Mouse (Mus musculus) CH12.LX (cell line): Measurements from ENCODE around the gene Ttyh2. TPM values are rescaled to one million over a fixed set of nuclear protein-coding genes. Genes with fewer than 3 reads are reported as not detected.

Experiments
- DNase-seq: peaks from one replicate; pipeline ENCODE4 v3.0.0-alpha.2; 2013; ENCODE audit errors: extremely low read depth
- H3K27ac ChIP-seq: 2 replicates; pipeline ENCODE4 v1.5.1; 2012; ENCODE audit warnings: low read depth, mild to moderate bottlenecking, control low read depth, moderate library complexity; ENCODE audit not compliant: insufficient read depth
- H3K27me3 ChIP-seq: replicated peaks from 2 replicates; pipeline ENCODE3; 2012; ENCODE audit warnings: inconsistent platforms
- H3K36me3 ChIP-seq, 2 experiments: replicated peaks in 1 of 2; 2 replicates each; pipeline versions ENCODE3 to v1.6.1; 2012; ENCODE audit warnings: inconsistent platforms in 1 of 2, low read length in 1 of 2, mild to moderate bottlenecking in 1 of 2, mixed read lengths in 1 of 2, moderate library complexity in 1 of 2; ENCODE audit not compliant: control insufficient read depth in 1 of 2, insufficient read depth in 1 of 2
- H3K4me1 ChIP-seq, 2 experiments: 2 replicates each; pipeline ENCODE4 v1.6.1; 2012; ENCODE audit warnings: inconsistent platforms in 1 of 2, moderate library complexity in 1 of 2; ENCODE audit not compliant: insufficient read depth in 2 of 2, control insufficient read depth in 1 of 2
- H3K4me2 ChIP-seq: 2 replicates; pipeline ENCODE4 v1.6.1; 2012; ENCODE audit warnings: low read depth, mild to moderate bottlenecking, control low read depth; ENCODE audit not compliant: poor library complexity, insufficient read depth, severe bottlenecking
- H3K4me3 ChIP-seq, 3 experiments: fragments of 150-350 bp in 1 of 3; sonication (generic) in 1 of 3; replicated peaks in 1 of 3; 2 replicates each; pipeline versions ENCODE3 to v1.5.1; 2011 to 2012; ENCODE audit warnings: low read depth in 2 of 3, low read length in 2 of 3, mild to moderate bottlenecking in 2 of 3, moderate library complexity in 2 of 3, control low read depth in 1 of 3, improper control_type of control experiment in 1 of 3, inconsistent platforms in 1 of 3, mixed read lengths in 1 of 3; ENCODE audit not compliant: poor library complexity in 1 of 3
- H3K79me2 ChIP-seq: replicated peaks from 2 replicates; pipeline ENCODE4 v1.6.1; 2012; ENCODE audit warnings: mild to moderate bottlenecking, moderate library complexity; ENCODE audit not compliant: control insufficient read depth, poor library complexity, insufficient read depth, severe bottlenecking; ENCODE audit errors: extremely low read depth
- H3K9ac ChIP-seq: 2 replicates; pipeline ENCODE4 v1.6.1; 2012; ENCODE audit warnings: low read depth, mild to moderate bottlenecking, control low read depth, moderate library complexity; ENCODE audit not compliant: insufficient read depth
- H3K9me3 ChIP-seq: replicated peaks from 2 replicates; pipeline ENCODE3; 2012; ENCODE audit warnings: low read length, inconsistent platforms, mixed read lengths
- CTCF ChIP-seq, 2 experiments: IDR thresholded peaks in 1 of 2; conservative IDR thresholded peaks in 1 of 2; 2 replicates each; pipeline ENCODE4 v1.5.1; 2011 to 2012; ENCODE audit warnings: low read depth in 2 of 2, low read length in 2 of 2, improper control_type of control experiment in 1 of 2, inconsistent platforms in 1 of 2, mild to moderate bottlenecking in 1 of 2, moderate library complexity in 1 of 2
- GABPA ChIP-seq: IDR thresholded peaks from 2 replicates; pipeline ENCODE4 v1.6.1; 2012; ENCODE audit warnings: low read depth, low read length, improper control_type of control experiment, inconsistent platforms; ENCODE audit not compliant: insufficient replicate concordance
- HCFC1 ChIP-seq: IDR thresholded peaks from 2 replicates; pipeline ENCODE4 v1.6.1; 2012; ENCODE audit warnings: low read depth, mild to moderate bottlenecking, inconsistent platforms, low read length, improper control_type of control experiment
- JUND ChIP-seq: conservative IDR thresholded peaks from 2 replicates; pipeline ENCODE4 v1.6.1; 2011; ENCODE audit warnings: low read depth, low read length, improper control_type of control experiment
- MAFK ChIP-seq: IDR thresholded peaks from 2 replicates; pipeline ENCODE4 v1.6.1; 2011; ENCODE audit warnings: low read length, improper control_type of control experiment; ENCODE audit not compliant: insufficient replicate concordance
- MEF2A ChIP-seq: IDR thresholded peaks from 2 replicates; pipeline ENCODE4 v1.6.1; 2014; ENCODE audit warnings: low read depth, mild to moderate bottlenecking, inconsistent platforms, low read length, improper control_type of control experiment, borderline replicate concordance
- MYC ChIP-seq: IDR thresholded peaks from 2 replicates; pipeline ENCODE4 v1.6.1; 2011; ENCODE audit warnings: low read depth, mild to moderate bottlenecking, improper control_type of control experiment, low read length
- NRF1 ChIP-seq: IDR thresholded peaks from 2 replicates; pipeline ENCODE4 v1.6.1; 2014; ENCODE audit warnings: low read depth, mild to moderate bottlenecking, inconsistent platforms, low read length, improper control_type of control experiment, moderate library complexity
- PAX5 ChIP-seq: IDR thresholded peaks from 2 replicates; pipeline ENCODE4 v1.6.1; 2012; ENCODE audit warnings: low read length, inconsistent platforms, mixed read lengths
- RAD21 ChIP-seq: IDR thresholded peaks from 2 replicates; pipeline ENCODE4 v1.6.1; 2011; ENCODE audit warnings: low read depth, mild to moderate bottlenecking, low read length, improper control_type of control experiment, moderate library complexity
- RCOR1 ChIP-seq: conservative IDR thresholded peaks from 2 replicates; pipeline ENCODE4 v1.6.1; 2012; ENCODE audit warnings: low read depth, mild to moderate bottlenecking, inconsistent platforms, low read length, improper control_type of control experiment
- SMC3 ChIP-seq: IDR thresholded peaks from 2 replicates; pipeline ENCODE4 v1.6.1; 2011; ENCODE audit warnings: low read depth, low read length, improper control_type of control experiment
- TBP ChIP-seq: conservative IDR thresholded peaks from 2 replicates; pipeline ENCODE4 v1.6.1; 2011; ENCODE audit warnings: low read depth, low read length, improper control_type of control experiment
- USF2 ChIP-seq: conservative IDR thresholded peaks from 2 replicates; pipeline ENCODE4 v1.6.1; 2011; ENCODE audit warnings: low read depth, low read length, improper control_type of control experiment
- dilution Hi-C: fragments of 300-500 bp; cut with MboI; formaldehyde crosslinking; loops from 2 replicates; pipeline ENCODE4 v1.14.3; 2020; ENCODE audit warnings: low sequenced_read_pairs; ENCODE audit not compliant: extremely low pct_unique_long_range_greater_than_20kb, extremely low pct_ligation_motif_present
- in situ Hi-C: fragments of 300-500 bp; cut with MboI; formaldehyde crosslinking; loops from 3 replicates; pipeline ENCODE4 v1.14.3; 2019; ENCODE audit warnings: low sequenced_read_pairs, low pct_ligation_motif_present, low pct_unique_long_range_greater_than_20kb, mixed read lengths
- polyA plus RNA-seq: library from polyadenylated mRNA; unstranded; fragments of >175 nt; gene quantifications from 2 replicates; pipeline ENCODE4 v1.2.1, GENCODE M21; 2012; ENCODE audit warnings: low read depth; ENCODE audit not compliant: insufficient read length
- total RNA-seq, 2 experiments: library from RNA; depleted of rRNA; stranded (reverse); fragments of 300-350 nt in 1 of 2; fragments of >200 nt in 1 of 2; gene quantifications; 2 replicates each; pipeline ENCODE4 v1.2.3; 2012 to 2014

Ttyh2 gene
- total and polyA plus RNA-seq, 3 experiments: 0.82 to 2.4 (median 1.4) TPM

GRCm38 (mm10) chr11:114642926-114643325 is 32.3 kb upstream of the Ttyh2 start:
- Histone ChIP-seq H3K36me3 (no peaks in the 10 kb centered on the region), H3K79me2 (no peaks in the 10 kb centered on the region), H3K27ac (no peak overlapping the region), H3K4me3 (no peak overlapping the region), H3K4me1 (no peaks in the 10 kb centered on the region), H3K27me3 (peaks cover 57% of the 10 kb centered on the region), H3K4me2 (no peak overlapping the region), H3K9me3 (peaks cover 18% of the 10 kb centered on the region), H3K9ac (no peak overlapping the region)
- no peak for DNase-seq
- in situ Hi-C loops: loop anchor here (25.0 kb wide), 2 partner anchors 131 to 781 kb away; no protein-coding TSS in a partner anchor
- dilution Hi-C loops: no loop called here
- no peak for TF ChIP-seq TBP
- TF ChIP-seq NRF1: no peak

- no peak overlapping the region for H3K27ac ChIP-seq
- in situ Hi-C loops: loop anchor here (25.0 kb wide), 2 partner anchors 132 to 782 kb away; no protein-coding TSS in a partner anchor
- H3K4me2 ChIP-seq: no peak overlapping the region
- H3K9me3 ChIP-seq: peaks cover 19% of the 10 kb centered on the region
- H3K27me3 ChIP-seq: peaks cover 59% of the 10 kb centered on the region
- no peaks in the 10 kb centered on the region for H3K36me3 ChIP-seq
- TF ChIP-seq GABPA: no peak
- no peak for TF ChIP-seq PAX5
- TF ChIP-seq CTCF (conservative IDR thresholded peaks at IDR 0.05 in 1 of 2, IDR thresholded peaks at IDR 0.05 in 1 of 2; ENCODE audit: low read depth in 2 of 2, low read length in 2 of 2): peak in 1 of 2 experiments; percentile 29; a peak in 2 of 4 replicates
- no peak for TF ChIP-seq TBP
- no peak for TF ChIP-seq MAFK
- no peak; the same call in 1 of the 2 replicates for TF ChIP-seq RAD21
- no peak for TF ChIP-seq MYC
- no peak for TF ChIP-seq MEF2A
- no peak for TF ChIP-seq HCFC1
- TF ChIP-seq, all 38 proteins: peak for 1
- Histone ChIP-seq H3K9ac (no peak overlapping the region), H3K4me1 (no peaks in the 10 kb centered on the region), H3K4me3 (no peak overlapping the region), H3K79me2 (no peaks in the 10 kb centered on the region)
- dilution Hi-C loops: no loop called here
- no peak for DNase-seq
Measured at GRCm38 (mm10) chr11:114644122-114644521, 31.1 kb upstream of the Ttyh2 start.

- no peak for TF ChIP-seq RCOR1
- TF ChIP-seq USF2: no peak
- peak; percentile 37 to 43 for TF ChIP-seq CTCF (conservative IDR thresholded peaks at IDR 0.05 in 1 of 2, IDR thresholded peaks at IDR 0.05 in 1 of 2; ENCODE audit: low read depth in 2 of 2, low read length in 2 of 2)
- TF ChIP-seq JUND: no peak
- no peak for TF ChIP-seq MEF2A
- no peak for TF ChIP-seq SMC3
- Histone ChIP-seq H3K27ac (no peak overlapping the region), H3K4me1 (peaks cover 2 to 10% of the 10 kb centered on the region in 2 experiments; a peak in 3 of 4 replicates), H3K4me3 (no peak overlapping the region), H3K9me3 (peaks cover 23% of the 10 kb centered on the region), H3K9ac (no peak overlapping the region), H3K27me3 (peaks cover 37% of the 10 kb centered on the region), H3K36me3 (no peaks in the 10 kb centered on the region), H3K4me2 (no peak overlapping the region), H3K79me2 (no peaks in the 10 kb centered on the region)
- in situ Hi-C loops: loop anchor here (25.0 kb wide), 2 partner anchors 137 to 787 kb away; no protein-coding TSS in a partner anchor
- dilution Hi-C loops: no loop called here
- no peak for DNase-seq
Measured at GRCm38 (mm10) chr11:114649510-114649909, 25.7 kb upstream of the Ttyh2 start.
